Mouse (Mus musculus) megakaryocyte, embryonic 14.5 days (primary cell): ENCODE results near the gene Col4a1.

Experiments
- FLI1 ChIP-seq: IDR thresholded peaks from 2 replicates; pipeline ENCODE4 v1.6.1; 2012; ENCODE audit warnings: low read length, inconsistent platforms, mixed read lengths
- GATA1 ChIP-seq: IDR thresholded peaks from 3 replicates; pipeline ENCODE4 v1.6.1; 2012; ENCODE audit warnings: mixed read lengths, low read length, inconsistent platforms, borderline replicate concordance

DNA sequence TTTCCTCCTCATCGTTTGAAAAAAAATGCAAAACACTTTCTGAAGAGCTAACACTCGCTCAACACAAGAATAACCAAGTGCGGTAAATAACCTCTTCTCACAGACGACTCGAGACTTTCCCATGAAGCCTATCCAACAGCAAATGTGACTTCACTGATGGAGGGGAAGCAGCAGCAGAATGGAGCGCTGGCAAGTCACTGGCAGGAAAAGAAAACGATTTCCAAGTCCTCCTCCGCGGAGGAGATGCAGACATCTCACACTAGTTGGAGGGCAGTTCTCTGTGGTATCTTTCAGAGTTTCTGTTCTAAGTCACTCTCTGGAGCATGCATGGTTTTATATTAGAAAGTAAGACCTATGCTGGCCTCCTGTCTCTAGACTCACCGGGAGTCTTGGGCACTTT lies 59.6 kb downstream of the Col4a1 start:
- TF ChIP-seq GATA1: no peak
- no peak for TF ChIP-seq FLI1
